Mouse (Mus musculus) CH12.LX (cell line): ENCODE data around the gene Fbxl15. TPM values are rescaled to one million over a fixed set of nuclear protein-coding genes. Genes with fewer than 3 reads are reported as not detected.

Source experiments
- DNase-seq: peaks from one replicate; pipeline ENCODE4 v3.0.0-alpha.2; 2013; ENCODE audit errors: extremely low read depth
- H3K27ac ChIP-seq: 2 replicates; pipeline ENCODE4 v1.5.1; 2012; ENCODE audit warnings: low read depth, mild to moderate bottlenecking, control low read depth, moderate library complexity; ENCODE audit not compliant: insufficient read depth
- H3K27me3 ChIP-seq: replicated peaks from 2 replicates; pipeline ENCODE3; 2012; ENCODE audit warnings: inconsistent platforms
- H3K36me3 ChIP-seq, 2 experiments: replicated peaks in 1 of 2; 2 replicates each; pipeline versions ENCODE3 to v1.6.1; 2012; ENCODE audit warnings: inconsistent platforms in 1 of 2, low read length in 1 of 2, mild to moderate bottlenecking in 1 of 2, mixed read lengths in 1 of 2, moderate library complexity in 1 of 2; ENCODE audit not compliant: control insufficient read depth in 1 of 2, insufficient read depth in 1 of 2
- H3K4me1 ChIP-seq, 2 experiments: 2 replicates each; pipeline ENCODE4 v1.6.1; 2012; ENCODE audit warnings: inconsistent platforms in 1 of 2, moderate library complexity in 1 of 2; ENCODE audit not compliant: insufficient read depth in 2 of 2, control insufficient read depth in 1 of 2
- H3K4me2 ChIP-seq: 2 replicates; pipeline ENCODE4 v1.6.1; 2012; ENCODE audit warnings: low read depth, mild to moderate bottlenecking, control low read depth; ENCODE audit not compliant: poor library complexity, insufficient read depth, severe bottlenecking
- H3K4me3 ChIP-seq, 3 experiments: fragments of 150-350 bp in 1 of 3; sonication (generic) in 1 of 3; replicated peaks in 1 of 3; 2 replicates each; pipeline versions ENCODE3 to v1.5.1; 2011 to 2012; ENCODE audit warnings: low read depth in 2 of 3, low read length in 2 of 3, mild to moderate bottlenecking in 2 of 3, moderate library complexity in 2 of 3, control low read depth in 1 of 3, improper control_type of control experiment in 1 of 3, inconsistent platforms in 1 of 3, mixed read lengths in 1 of 3; ENCODE audit not compliant: poor library complexity in 1 of 3
- H3K79me2 ChIP-seq: replicated peaks from 2 replicates; pipeline ENCODE4 v1.6.1; 2012; ENCODE audit warnings: mild to moderate bottlenecking, moderate library complexity; ENCODE audit not compliant: control insufficient read depth, poor library complexity, insufficient read depth, severe bottlenecking; ENCODE audit errors: extremely low read depth
- H3K9ac ChIP-seq: 2 replicates; pipeline ENCODE4 v1.6.1; 2012; ENCODE audit warnings: low read depth, mild to moderate bottlenecking, control low read depth, moderate library complexity; ENCODE audit not compliant: insufficient read depth
- H3K9me3 ChIP-seq: replicated peaks from 2 replicates; pipeline ENCODE3; 2012; ENCODE audit warnings: low read length, inconsistent platforms, mixed read lengths
- CTCF ChIP-seq, 2 experiments: IDR thresholded peaks in 1 of 2; conservative IDR thresholded peaks in 1 of 2; 2 replicates each; pipeline ENCODE4 v1.5.1; 2011 to 2012; ENCODE audit warnings: low read depth in 2 of 2, low read length in 2 of 2, improper control_type of control experiment in 1 of 2, inconsistent platforms in 1 of 2, mild to moderate bottlenecking in 1 of 2, moderate library complexity in 1 of 2
- ELF1 ChIP-seq: IDR thresholded peaks from 2 replicates; pipeline ENCODE4 v1.6.1; 2014; ENCODE audit warnings: low read depth, mild to moderate bottlenecking, inconsistent platforms, low read length, improper control_type of control experiment
- EP300 ChIP-seq: IDR thresholded peaks from 2 replicates; pipeline ENCODE4 v1.6.1; 2011; ENCODE audit warnings: low read length, improper control_type of control experiment
- GABPA ChIP-seq: IDR thresholded peaks from 2 replicates; pipeline ENCODE4 v1.6.1; 2012; ENCODE audit warnings: low read depth, low read length, improper control_type of control experiment, inconsistent platforms; ENCODE audit not compliant: insufficient replicate concordance
- HCFC1 ChIP-seq: IDR thresholded peaks from 2 replicates; pipeline ENCODE4 v1.6.1; 2012; ENCODE audit warnings: low read depth, mild to moderate bottlenecking, inconsistent platforms, low read length, improper control_type of control experiment
- IRF4 ChIP-seq: IDR thresholded peaks from 2 replicates; pipeline ENCODE4 v1.6.1; 2014; ENCODE audit warnings: low read depth, mild to moderate bottlenecking, inconsistent platforms, low read length, improper control_type of control experiment
- JUN ChIP-seq: IDR thresholded peaks from 2 replicates; pipeline ENCODE4 v1.6.1; 2011; ENCODE audit warnings: low read depth, mild to moderate bottlenecking, low read length, improper control_type of control experiment, moderate library complexity; ENCODE audit not compliant: insufficient read depth
- MAFK ChIP-seq: IDR thresholded peaks from 2 replicates; pipeline ENCODE4 v1.6.1; 2011; ENCODE audit warnings: low read length, improper control_type of control experiment; ENCODE audit not compliant: insufficient replicate concordance
- MAZ ChIP-seq: IDR thresholded peaks from 2 replicates; pipeline ENCODE4 v1.6.1; 2012; ENCODE audit warnings: low read depth, mild to moderate bottlenecking, inconsistent platforms, low read length, improper control_type of control experiment, moderate library complexity
- MXI1 ChIP-seq: IDR thresholded peaks from 2 replicates; pipeline ENCODE4 v1.6.1; 2011; ENCODE audit warnings: mild to moderate bottlenecking, low read depth, low read length, improper control_type of control experiment
- MYC ChIP-seq: IDR thresholded peaks from 2 replicates; pipeline ENCODE4 v1.6.1; 2011; ENCODE audit warnings: low read depth, mild to moderate bottlenecking, improper control_type of control experiment, low read length
- NELFE ChIP-seq: IDR thresholded peaks from 2 replicates; pipeline ENCODE4 v1.6.1; 2011; ENCODE audit warnings: low read depth, low read length, improper control_type of control experiment
- POLR2A ChIP-seq: IDR thresholded peaks from 2 replicates; pipeline ENCODE4 v1.6.1; 2011; ENCODE audit warnings: low read depth, mild to moderate bottlenecking, improper control_type of control experiment, low read length
- RCOR1 ChIP-seq: conservative IDR thresholded peaks from 2 replicates; pipeline ENCODE4 v1.6.1; 2012; ENCODE audit warnings: low read depth, mild to moderate bottlenecking, inconsistent platforms, low read length, improper control_type of control experiment
- SIN3A ChIP-seq: IDR thresholded peaks from 2 replicates; pipeline ENCODE4 v1.6.1; 2012; ENCODE audit warnings: low read length, improper control_type of control experiment, inconsistent platforms
- SMC3 ChIP-seq: IDR thresholded peaks from 2 replicates; pipeline ENCODE4 v1.6.1; 2011; ENCODE audit warnings: low read depth, low read length, improper control_type of control experiment
- UBTF ChIP-seq: IDR thresholded peaks from 2 replicates; pipeline ENCODE4 v1.6.1; 2012; ENCODE audit warnings: low read depth, mild to moderate bottlenecking, inconsistent platforms, low read length, improper control_type of control experiment, moderate library complexity
- USF2 ChIP-seq: conservative IDR thresholded peaks from 2 replicates; pipeline ENCODE4 v1.6.1; 2011; ENCODE audit warnings: low read depth, low read length, improper control_type of control experiment
- ZC3H11A ChIP-seq: IDR thresholded peaks from 2 replicates; pipeline ENCODE4 v1.6.1; 2012; ENCODE audit warnings: low read depth, mild to moderate bottlenecking, inconsistent platforms, low read length, improper control_type of control experiment
- ZKSCAN1 ChIP-seq: IDR thresholded peaks from 2 replicates; pipeline ENCODE4 v1.6.1; 2012; ENCODE audit warnings: low read depth, inconsistent platforms, low read length, improper control_type of control experiment, borderline replicate concordance
- ZMIZ1 ChIP-seq: IDR thresholded peaks from 2 replicates; pipeline ENCODE4 v1.6.1; 2012; ENCODE audit warnings: low read depth, mild to moderate bottlenecking, inconsistent platforms, low read length, improper control_type of control experiment
- dilution Hi-C: fragments of 300-500 bp; cut with MboI; formaldehyde crosslinking; loops from 2 replicates; pipeline ENCODE4 v1.14.3; 2020; ENCODE audit warnings: low sequenced_read_pairs; ENCODE audit not compliant: extremely low pct_unique_long_range_greater_than_20kb, extremely low pct_ligation_motif_present
- in situ Hi-C: fragments of 300-500 bp; cut with MboI; formaldehyde crosslinking; loops from 3 replicates; pipeline ENCODE4 v1.14.3; 2019; ENCODE audit warnings: low sequenced_read_pairs, low pct_ligation_motif_present, low pct_unique_long_range_greater_than_20kb, mixed read lengths
- polyA plus RNA-seq: library from polyadenylated mRNA; unstranded; fragments of >175 nt; gene quantifications from 2 replicates; pipeline ENCODE4 v1.2.1, GENCODE M21; 2012; ENCODE audit warnings: low read depth; ENCODE audit not compliant: insufficient read length
- total RNA-seq, 2 experiments: library from RNA; depleted of rRNA; stranded (reverse); fragments of 300-350 nt in 1 of 2; fragments of >200 nt in 1 of 2; gene quantifications; 2 replicates each; pipeline ENCODE4 v1.2.3; 2012 to 2014

Gene Fbxl15
- total and polyA plus RNA-seq, 3 experiments, result 7.6 to 9.9 (median 9.4) TPM

- Histone ChIP-seq H3K9ac (no peak overlapping the region), H3K36me3 (peaks cover 79 to 89% of the 10 kb centered on the region in 2 experiments), H3K4me3 (no peak overlapping the region), H3K9me3 (no peaks in the 10 kb centered on the region), H3K27ac (no peak overlapping the region), H3K27me3 (no peaks in the 10 kb centered on the region), H3K79me2 (peaks cover under 1% of the 10 kb centered on the region; the same call in 1 of the 2 replicates), H3K4me1 (peaks cover 4 to 49% of the 10 kb centered on the region in 2 experiments), H3K4me2 (no peak overlapping the region)
- dilution Hi-C loops (no loop called here), in situ Hi-C loops (no loop called here)
- TF ChIP-seq SMC3, result no peak
- no peak for TF ChIP-seq GABPA
- TF ChIP-seq EP300, result no peak
- no peak for TF ChIP-seq USF2
- no peak for TF ChIP-seq ZKSCAN1
- no peak for TF ChIP-seq POLR2A
- no peak for TF ChIP-seq ELF1
- no peak for TF ChIP-seq MXI1
- no peak for TF ChIP-seq IRF4
- TF ChIP-seq HCFC1, result no peak
- TF ChIP-seq RCOR1, result no peak
- no peak for TF ChIP-seq NELFE
- TF ChIP-seq SIN3A, result no peak
- no peak for TF ChIP-seq MYC
- no peak for TF ChIP-seq MAFK
- TF ChIP-seq UBTF, result no peak
- no peak for TF ChIP-seq CTCF (conservative IDR thresholded peaks at IDR 0.05 in 1 of 2, IDR thresholded peaks at IDR 0.05 in 1 of 2; ENCODE audit: low read depth in 2 of 2, low read length in 2 of 2)
- TF ChIP-seq JUN, result no peak
- no peak for DNase-seq
These were observed 16.6 kb upstream of the Fbxl15 start for GRCm38 (mm10) chr19:46311341-46311740.

GRCm38 (mm10) chr19:46312566-46312965, 15.4 kb upstream of the Fbxl15 start:
- Histone ChIP-seq H3K9me3 (peaks cover 3% of the 10 kb centered on the region), H3K4me2 (no peak overlapping the region), H3K9ac (no peak overlapping the region), H3K79me2 (no peaks in the 10 kb centered on the region), H3K27me3 (no peaks in the 10 kb centered on the region), H3K36me3 (peaks cover 70 to 88% of the 10 kb centered on the region in 2 experiments), H3K27ac (no peak overlapping the region), H3K4me3 (no peak overlapping the region), H3K4me1 (peaks cover 0 to 51% of the 10 kb centered on the region in 2 experiments; a peak in 2 of 4 replicates)
- TF ChIP-seq ZMIZ1 (no peak), MAZ (no peak), ZC3H11A (no peak)
- in situ Hi-C loops, result no loop called here
- dilution Hi-C loops, result no loop called here
- no peak for DNase-seq
